Mouse (Mus musculus): ENCODE measurements around the gene Dusp28.

DNA sequence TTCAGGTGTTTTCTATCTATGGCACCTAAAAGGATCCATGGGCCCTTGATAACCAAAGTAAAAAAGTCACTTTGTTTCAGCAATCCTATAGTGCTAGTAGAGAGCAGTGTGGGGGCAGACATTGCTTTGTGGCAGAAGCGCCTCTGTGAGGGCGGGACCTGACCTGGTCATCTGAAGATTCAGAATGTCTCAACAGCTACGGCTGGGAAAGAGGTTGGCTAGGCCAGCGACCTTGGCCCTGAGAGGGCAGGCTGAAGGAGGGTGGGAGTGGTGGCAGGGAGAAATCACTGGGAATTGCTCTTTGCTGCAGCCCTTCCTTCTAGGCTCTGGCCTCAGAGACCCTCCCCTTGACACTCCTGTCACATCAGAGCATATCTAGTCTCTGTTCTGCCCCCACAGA is 7.5 kb downstream of the Dusp28 start:
- no peak for TF ChIP-seq POLR2A (IDR thresholded peaks at IDR 0.05; ENCODE audit: low read depth, low read length)
- no peak for TF ChIP-seq CTCF (IDR thresholded peaks at IDR 0.05; ENCODE audit: extremely low read depth, insufficient read length, insufficient replicate concordance, low read depth, low read length)

All from small intestine, adult 2 months (tissue).